Mouse (Mus musculus) MEL (cell line): ENCODE measurements around the gene Ptpa.

Experiments
- BHLHE40 ChIP-seq: IDR thresholded peaks from 2 replicates; pipeline ENCODE4 v1.6.1; 2012; ENCODE audit warnings: low read depth, mild to moderate bottlenecking, inconsistent platforms, low read length, improper control_type of control experiment, borderline replicate concordance
- CTCF ChIP-seq, 3 experiments: IDR thresholded peaks in 2 of 3; conservative IDR thresholded peaks in 1 of 3; 2 replicates each; pipeline ENCODE4 v1.5.1; 2011 to 2012; ENCODE audit warnings: low read length in 3 of 3, low read depth in 2 of 3, mild to moderate bottlenecking in 2 of 3, improper control_type of control experiment in 1 of 3, inconsistent platforms in 1 of 3, mixed read lengths in 1 of 3, moderate library complexity in 1 of 3; ENCODE audit not compliant: control insufficient read depth in 1 of 3, insufficient read depth in 1 of 3, poor library complexity in 1 of 3, severe bottlenecking in 1 of 3
- ELF1 ChIP-seq: IDR thresholded peaks from 2 replicates; pipeline ENCODE4 v1.6.1; 2014; ENCODE audit warnings: low read depth, mild to moderate bottlenecking, inconsistent platforms, low read length, improper control_type of control experiment, moderate library complexity
- EP300 ChIP-seq, 2 experiments: IDR thresholded peaks; 2 replicates each; pipeline ENCODE4 v1.6.1; 2011; ENCODE audit warnings: improper control_type of control experiment in 2 of 2, low read length in 2 of 2, low read depth in 1 of 2, mild to moderate bottlenecking in 1 of 2
- GATA1 ChIP-seq: IDR thresholded peaks from 2 replicates; pipeline ENCODE4 v1.6.1; 2011; ENCODE audit warnings: low read depth, low read length, improper control_type of control experiment
- JUND ChIP-seq: IDR thresholded peaks from 2 replicates; pipeline ENCODE4 v1.6.1; 2011; ENCODE audit warnings: low read depth, mild to moderate bottlenecking, improper control_type of control experiment, low read length
- MAX ChIP-seq: IDR thresholded peaks from 2 replicates; pipeline ENCODE4 v1.6.1; 2011; ENCODE audit warnings: low read length, improper control_type of control experiment
- POLR2A ChIP-seq, 2 experiments: IDR thresholded peaks; 2 replicates each; pipeline ENCODE4 v1.6.1; 2011 to 2012; ENCODE audit warnings: low read length in 2 of 2, mild to moderate bottlenecking in 2 of 2, control low read depth in 1 of 2, improper control_type of control experiment in 1 of 2, low read depth in 1 of 2, moderate library complexity in 1 of 2; ENCODE audit not compliant: control insufficient read depth in 1 of 2, insufficient read depth in 1 of 2, poor library complexity in 1 of 2
- POLR2AphosphoS2 ChIP-seq: IDR thresholded peaks from 2 replicates; pipeline ENCODE4 v1.6.1; 2011; ENCODE audit warnings: low read length, improper control_type of control experiment
- TCF12 ChIP-seq: IDR thresholded peaks from 2 replicates; pipeline ENCODE4 v1.6.1; 2014; ENCODE audit warnings: low read depth, mild to moderate bottlenecking, inconsistent platforms, low read length, improper control_type of control experiment, moderate library complexity
- UBTF ChIP-seq: IDR thresholded peaks from 2 replicates; pipeline ENCODE4 v1.6.1; 2012; ENCODE audit warnings: low read depth, mild to moderate bottlenecking, inconsistent platforms, low read length, improper control_type of control experiment, moderate library complexity, borderline replicate concordance; ENCODE audit not compliant: insufficient read depth
- ZC3H11A ChIP-seq: IDR thresholded peaks from 2 replicates; pipeline ENCODE4 v1.6.1; 2012; ENCODE audit warnings: low read depth, mild to moderate bottlenecking, inconsistent platforms, low read length, improper control_type of control experiment

GRCm38 (mm10) chr2:30474776-30475175 lies 58.9 kb downstream of the Ptpa start:
- no peak for TF ChIP-seq GATA1
- TF ChIP-seq UBTF, result no peak
- TF ChIP-seq POLR2A (IDR thresholded peaks at IDR 0.05; ENCODE audit: control insufficient read depth in 1 of 2, insufficient read depth in 1 of 2, low read depth in 1 of 2, low read length in 2 of 2, poor library complexity in 1 of 2), result no peak
- TF ChIP-seq CTCF (IDR thresholded peaks at IDR 0.05 in 2 of 3, conservative IDR thresholded peaks at IDR 0.05 in 1 of 3; ENCODE audit: control insufficient read depth in 1 of 3, insufficient read depth in 1 of 3, low read depth in 2 of 3, low read length in 3 of 3, poor library complexity in 1 of 3, severe bottlenecking in 1 of 3), result no peak
- TF ChIP-seq ELF1, result no peak
- no peak for TF ChIP-seq TCF12
- TF ChIP-seq ZC3H11A, result no peak
- no peak for TF ChIP-seq MAX
- TF ChIP-seq EP300 (IDR thresholded peaks at IDR 0.05; ENCODE audit: low read depth in 1 of 2, low read length in 2 of 2), result no peak
- no peak for TF ChIP-seq BHLHE40
- TF ChIP-seq POLR2AphosphoS2, result no peak
- no peak for TF ChIP-seq JUND
